Mouse (Mus musculus): ENCODE data around the gene Zbtb42. TPM values are rescaled to one million over a fixed set of nuclear protein-coding genes. Genes with fewer than 3 reads are reported as not detected.
A peak's percentile ranks its signal among the peaks of the same experiment; 100 is the strongest.

Zbtb42 gene
- polyA plus RNA-seq, 1 experiment from 2014 or later: 1.4 TPM

GRCm38 (mm10) chr12:112677943-112678554 lies 579 bp upstream of the Zbtb42 start:
- H3K4me3 ChIP-seq: peak overlapping the region; percentile 75
- WGBS: 20% methylated on average over 19 of the region's 19 CpGs
- H3K9me3 ChIP-seq (replicated peaks): no peaks in the 10 kb centered on the region
- DNase-seq (ENCODE audit: low spot score): no peak
- peak overlapping the region; percentile 85 for H3K27ac ChIP-seq
- H3K36me3 ChIP-seq: no peaks in the 10 kb centered on the region
- H3K4me1 ChIP-seq: peaks cover 43% of the 10 kb centered on the region
- peaks cover 70% of the 10 kb centered on the region for H3K27me3 ChIP-seq (ENCODE audit: low read depth, poor library complexity, severe bottlenecking)

DNA sequence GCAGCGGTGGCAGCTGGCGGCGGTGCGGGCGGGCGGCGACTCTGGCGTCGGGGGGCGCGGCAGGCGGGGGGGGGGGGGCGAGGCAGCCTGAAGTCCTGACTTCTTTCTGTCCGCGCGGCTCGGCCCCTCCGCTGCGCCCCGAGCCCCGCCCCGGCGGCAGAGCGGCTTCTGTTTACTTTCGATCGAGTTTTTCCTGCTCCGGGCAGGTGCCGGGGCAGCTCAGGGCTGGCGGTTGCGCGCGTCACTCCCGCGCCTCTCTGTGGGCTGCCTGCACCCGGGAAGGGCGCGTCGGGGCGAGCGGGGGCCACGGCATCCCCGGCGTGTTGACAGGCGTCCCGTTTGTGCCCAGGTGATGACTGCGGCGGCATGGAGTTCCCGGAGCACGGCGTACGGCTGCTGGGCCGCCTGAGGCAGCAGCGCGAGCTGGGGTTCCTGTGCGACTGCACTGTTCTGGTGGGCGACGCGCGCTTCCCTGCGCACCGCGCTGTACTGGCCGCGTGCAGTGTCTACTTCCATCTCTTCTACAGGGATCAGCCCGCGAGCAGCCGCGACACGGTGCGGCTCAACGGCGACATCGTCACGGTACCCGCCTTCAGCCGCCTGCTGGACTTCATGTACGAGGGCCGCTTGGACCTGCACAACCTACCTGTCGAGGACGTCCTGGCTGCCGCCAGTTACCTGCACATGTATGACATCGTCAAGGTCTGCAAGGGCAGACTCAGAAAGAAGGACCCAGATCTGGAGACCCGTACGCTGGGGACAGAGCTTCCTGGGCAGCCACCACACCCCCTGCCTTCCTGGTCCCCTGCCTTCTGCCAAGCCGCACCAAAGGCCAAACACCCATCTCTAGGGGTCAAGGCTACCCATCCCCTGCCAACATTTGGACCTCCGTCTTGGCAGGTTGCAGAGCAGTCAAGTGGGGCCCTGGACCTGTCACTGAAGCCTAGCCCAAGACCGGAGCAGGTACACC lies 684 bp downstream of the Zbtb42 start:
- Histone ChIP-seq H3K27me3 (ENCODE audit: low read depth, poor library complexity, severe bottlenecking) (peaks cover 78% of the 10 kb centered on the region), H3K4me3 (peak overlapping the region; percentile 75), H3K27ac (peak overlapping the region; percentile 85), H3K9me3 (replicated peaks) (no peaks in the 10 kb centered on the region), H3K4me1 (peaks cover 35% of the 10 kb centered on the region), H3K36me3 (no peaks in the 10 kb centered on the region)
- 4% methylated on average over 75 of the region's 87 CpGs for WGBS
- peak; percentile 69 for DNase-seq (ENCODE audit: low spot score)

GRCm38 (mm10) chr12:112683351-112683750 lies 4.7 kb downstream of the Zbtb42 start:
- Histone ChIP-seq H3K36me3 (no peaks in the 10 kb centered on the region), H3K27me3 (ENCODE audit: low read depth, poor library complexity, severe bottlenecking) (peaks cover 62% of the 10 kb centered on the region), H3K4me1 (peaks cover 16% of the 10 kb centered on the region), H3K4me3 (no peak overlapping the region), H3K9me3 (replicated peaks) (no peaks in the 10 kb centered on the region), H3K27ac (no peak overlapping the region)
- WGBS: 64% methylated on average over 7 of the region's 7 CpGs
- DNase-seq (ENCODE audit: low spot score): no peak

- H3K9me3 ChIP-seq (replicated peaks): no peaks in the 10 kb centered on the region
- H3K27me3 ChIP-seq (ENCODE audit: low read depth, poor library complexity, severe bottlenecking): peaks cover 11% of the 10 kb centered on the region; the same call in 1 of the 2 replicates
- no peak for DNase-seq (ENCODE audit: low spot score)
- no peak overlapping the region for H3K27ac ChIP-seq
- H3K36me3 ChIP-seq: no peaks in the 10 kb centered on the region
- H3K4me1 ChIP-seq: peaks cover 11% of the 10 kb centered on the region
- H3K4me3 ChIP-seq: no peak overlapping the region
- WGBS: 71% methylated on average over 15 of the region's 15 CpGs
Observed at GRCm38 (mm10) chr12:112688458-112688857, 9.8 kb downstream of the Zbtb42 start.

DNA sequence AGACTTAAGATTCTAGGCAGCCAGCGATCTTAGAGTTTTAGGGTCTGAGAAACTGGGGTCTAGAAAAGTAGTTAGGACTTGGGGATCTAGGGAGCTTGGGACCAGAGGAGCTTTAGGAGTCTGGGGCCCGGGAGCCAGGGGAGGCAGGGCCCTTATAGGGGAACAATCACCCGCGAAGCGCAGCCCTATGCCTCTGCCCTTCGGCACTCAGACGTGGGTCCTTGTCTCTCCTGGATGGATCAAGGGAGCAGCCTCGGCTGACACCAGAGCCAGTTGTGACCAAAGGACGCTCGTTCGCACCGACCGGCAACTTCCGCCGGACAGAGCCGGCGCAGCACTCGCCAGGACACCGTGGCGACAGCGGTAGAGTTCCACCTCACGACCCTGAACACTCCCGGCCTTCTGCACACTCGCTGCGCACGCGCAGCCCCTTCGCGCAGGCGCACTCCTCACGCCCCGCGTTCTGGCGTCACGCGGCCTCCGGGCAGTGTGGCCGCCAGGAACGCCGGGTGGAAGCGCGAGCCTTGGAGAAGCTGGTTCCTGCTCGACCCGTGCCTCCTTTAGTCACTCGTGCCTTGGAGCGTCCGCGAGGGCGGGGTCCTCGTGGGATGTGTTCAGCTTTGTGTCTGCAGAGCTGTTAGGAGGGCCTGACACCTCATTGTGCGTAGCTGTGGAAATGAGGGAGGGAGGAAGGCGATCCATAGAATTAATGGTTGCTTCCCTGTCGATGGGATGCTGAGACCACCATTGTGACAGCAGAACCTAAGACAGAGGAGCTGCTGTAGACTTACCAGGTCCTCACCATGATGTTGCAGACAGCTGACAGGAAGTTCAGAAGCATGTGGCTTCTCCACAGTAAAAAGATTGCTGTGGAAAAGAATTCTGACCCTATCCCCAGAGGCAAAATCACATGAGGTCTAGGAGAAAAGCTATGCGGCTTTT lies 14.8 kb downstream of the Zbtb42 start:
- Histone ChIP-seq H3K4me3 (peak overlapping the region; percentile 66), H3K9me3 (replicated peaks) (no peaks in the 10 kb centered on the region), H3K36me3 (no peaks in the 10 kb centered on the region), H3K27ac (peak overlapping the region; percentile 90), H3K27me3 (ENCODE audit: low read depth, poor library complexity, severe bottlenecking) (peaks cover 24% of the 10 kb centered on the region; the same call in 1 of the 2 replicates), H3K4me1 (peaks cover 21% of the 10 kb centered on the region)
- 3% methylated on average over 54 of the region's 54 CpGs for WGBS
- DNase-seq (ENCODE audit: low spot score): peak; percentile 97

GRCm38 (mm10) chr12:112694127-112694475 lies 15.5 kb downstream of the Zbtb42 start:
- Histone ChIP-seq H3K9me3 (replicated peaks) (no peaks in the 10 kb centered on the region), H3K27me3 (ENCODE audit: low read depth, poor library complexity, severe bottlenecking) (peaks cover 30% of the 10 kb centered on the region; the same call in 1 of the 2 replicates), H3K4me3 (peak overlapping the region; percentile 66), H3K36me3 (no peaks in the 10 kb centered on the region), H3K4me1 (peaks cover 23% of the 10 kb centered on the region), H3K27ac (peak overlapping the region; percentile 90)
- no peak for DNase-seq (ENCODE audit: low spot score)
- 85% methylated on average over 10 of the region's 10 CpGs for WGBS

- Histone ChIP-seq H3K27ac (no peak overlapping the region), H3K4me1 (peaks cover 35% of the 10 kb centered on the region), H3K4me3 (no peak overlapping the region), H3K27me3 (ENCODE audit: low read depth, poor library complexity, severe bottlenecking) (peaks cover 58% of the 10 kb centered on the region), H3K9me3 (replicated peaks) (no peaks in the 10 kb centered on the region), H3K36me3 (no peaks in the 10 kb centered on the region)
- DNase-seq (ENCODE audit: low spot score): no peak
- 83% methylated on average over 3 of the region's 3 CpGs for WGBS
Observed at GRCm38 (mm10) chr12:112696806-112697425, 18.3 kb downstream of the Zbtb42 start.

DNA sequence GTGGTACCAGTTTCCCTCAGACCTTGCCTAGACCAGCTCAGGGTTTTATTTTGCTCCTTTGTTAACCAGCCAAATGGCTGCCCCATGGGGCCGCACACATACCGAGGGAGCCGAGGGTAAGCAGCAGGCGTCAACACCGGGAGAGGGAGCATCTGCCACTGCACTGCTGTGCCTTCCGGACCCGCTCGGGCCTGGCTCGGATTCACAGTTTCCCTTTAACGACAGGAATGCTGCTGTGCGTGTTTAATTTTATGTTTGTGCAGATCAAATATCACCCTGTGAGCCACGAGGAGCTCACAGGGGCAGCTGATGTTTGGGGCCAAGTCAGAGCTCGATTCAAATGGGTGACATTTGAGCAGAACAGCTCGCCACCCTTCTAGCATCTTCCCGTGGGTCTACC lies 21.9 kb downstream of the Zbtb42 start:
- Histone ChIP-seq H3K4me3 (peak overlapping the region; percentile 35), H3K9me3 (replicated peaks) (no peaks in the 10 kb centered on the region), H3K27ac (peak overlapping the region; percentile 70), H3K36me3 (no peaks in the 10 kb centered on the region), H3K27me3 (ENCODE audit: low read depth, poor library complexity, severe bottlenecking) (peaks cover 68% of the 10 kb centered on the region), H3K4me1 (peaks cover 16% of the 10 kb centered on the region)
- 15% methylated on average over 15 of the region's 15 CpGs for WGBS
- peak; percentile 39 for DNase-seq (ENCODE audit: low spot score)

DNA sequence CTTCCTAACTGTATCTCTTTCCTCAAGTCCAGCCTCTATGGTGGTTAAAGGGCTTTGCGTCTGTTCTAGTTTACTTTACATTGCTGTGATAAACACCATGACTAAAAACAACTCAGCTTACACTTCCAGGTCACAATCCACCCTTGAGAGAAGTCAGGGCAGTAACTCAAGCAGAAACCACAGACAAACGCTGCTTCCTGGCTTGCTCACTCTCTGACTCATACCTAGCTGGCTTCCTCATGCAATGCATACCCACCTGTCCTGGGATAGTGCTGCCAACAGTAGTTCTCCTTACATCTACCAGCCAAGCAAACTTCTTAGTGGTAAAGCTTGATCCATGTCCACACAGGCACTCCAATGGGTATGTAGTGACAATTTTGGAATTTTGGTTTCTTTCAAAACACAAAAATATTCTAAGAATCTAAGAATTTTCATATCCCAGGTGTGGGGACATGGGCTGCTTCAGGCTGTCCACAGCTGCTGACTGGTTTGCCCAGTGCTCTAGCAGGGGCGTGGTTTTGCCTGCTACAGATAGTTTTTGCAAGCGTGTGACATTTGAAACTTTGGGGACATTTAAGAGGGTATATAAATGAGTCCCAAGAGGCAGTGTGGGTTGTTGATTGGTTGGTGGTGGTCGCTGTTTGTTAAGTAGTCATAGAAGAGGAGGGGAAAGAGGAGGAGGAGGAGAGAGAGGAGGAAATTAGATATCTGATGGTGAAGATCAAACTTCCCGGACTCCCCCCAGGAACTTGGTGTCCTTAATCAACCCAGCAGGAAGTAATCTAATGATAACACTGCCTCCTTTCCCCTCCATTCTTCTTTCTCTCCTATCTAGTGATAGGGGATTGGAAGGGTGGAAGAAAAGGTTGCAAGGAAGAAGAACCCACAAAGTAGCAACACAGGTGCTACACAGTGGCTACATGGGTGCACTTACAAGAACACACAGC lies 24.0 kb downstream of the Zbtb42 start:
- peaks cover 69% of the 10 kb centered on the region for H3K27me3 ChIP-seq (ENCODE audit: low read depth, poor library complexity, severe bottlenecking)
- no peak overlapping the region for H3K4me3 ChIP-seq
- H3K9me3 ChIP-seq (replicated peaks): no peaks in the 10 kb centered on the region

GRCm38 (mm10) chr12:112706704-112707572 lies 28.3 kb downstream of the Zbtb42 start:
- H3K36me3 ChIP-seq: no peaks in the 10 kb centered on the region
- H3K9me3 ChIP-seq (replicated peaks): no peaks in the 10 kb centered on the region
- WGBS: 15% methylated on average over 32 of the region's 32 CpGs
- peaks cover 3% of the 10 kb centered on the region; the same call in 1 of the 2 replicates for H3K4me1 ChIP-seq
- DNase-seq (ENCODE audit: low spot score): peak; percentile 94
- no peak overlapping the region for H3K27ac ChIP-seq
- H3K4me3 ChIP-seq: peak overlapping the region; percentile 31
- H3K27me3 ChIP-seq (ENCODE audit: low read depth, poor library complexity, severe bottlenecking): peaks cover 57% of the 10 kb centered on the region

More for the DNA sequence above, 24.0 kb downstream of the Zbtb42 start:
- no peak for DNase-seq (ENCODE audit: low spot score)
- Histone ChIP-seq H3K4me1 (peaks cover 19% of the 10 kb centered on the region), H3K36me3 (no peaks in the 10 kb centered on the region), H3K27ac (no peak overlapping the region)
- WGBS: 75% methylated on average over 6 of the region's 6 CpGs

DNA sequence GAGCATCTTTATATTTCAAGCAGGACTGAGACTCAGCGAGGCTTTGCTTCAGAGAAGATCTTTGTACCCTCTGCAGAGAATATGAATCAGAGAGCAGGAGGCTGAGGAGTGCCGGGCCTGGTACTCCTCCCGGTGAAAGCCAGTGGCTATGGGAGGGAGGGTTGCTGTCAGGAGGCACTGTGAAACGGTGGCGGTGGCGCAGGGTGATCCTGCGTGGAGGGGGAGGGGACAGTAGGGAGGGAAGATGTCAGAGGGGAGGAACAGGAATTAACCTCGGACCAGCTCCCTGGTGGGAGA lies 28.9 kb downstream of the Zbtb42 start:
- peak; percentile 38 for DNase-seq (ENCODE audit: low spot score)
- 22% methylated on average over 8 of the region's 8 CpGs for WGBS
- Histone ChIP-seq H3K36me3 (no peaks in the 10 kb centered on the region), H3K27ac (no peak overlapping the region), H3K4me1 (peaks cover 3% of the 10 kb centered on the region; the same call in 1 of the 2 replicates), H3K4me3 (peak overlapping the region; percentile 31; the same call in 1 of the 2 replicates), H3K27me3 (ENCODE audit: low read depth, poor library complexity, severe bottlenecking) (peaks cover 52% of the 10 kb centered on the region), H3K9me3 (replicated peaks) (no peaks in the 10 kb centered on the region)

Data from limb, embryonic 10.5 days (tissue).